Mouse (Mus musculus) limb, embryonic 14.5 days (tissue): Measurements from ENCODE around the gene Cgref1. TPM values are rescaled to one million over a fixed set of nuclear protein-coding genes. Genes with fewer than 3 reads are reported as not detected.

Experiments used
- ATAC-seq: fragments of 200-750 bp; cut with Nextera tagmentation; 2 replicates; pipeline ENCODE4 v1.8.0; 2017; ENCODE audit warnings: low read depth, moderate number of reproducible peaks, moderate TSS enrichment; ENCODE audit not compliant: low FRiP score
- DNase-seq: peaks from one replicate; pipeline ENCODE4 v3.0.0-alpha.2; 2015; ENCODE audit warnings: low spot score
- H3K27ac ChIP-seq: fragments of 300-500 bp; sonication (generic); replicated peaks from 2 replicates; pipeline ENCODE4 v1.5.1; 2014; ENCODE audit warnings: low read depth, mild to moderate bottlenecking, low read length, moderate library complexity, mixed read lengths
- H3K27me3 ChIP-seq: fragments of 300-500 bp; sonication (generic); 2 replicates; pipeline ENCODE4 v1.6.1; 2014; ENCODE audit warnings: low read length, mixed read lengths; ENCODE audit not compliant: control insufficient read depth, insufficient read depth
- H3K36me3 ChIP-seq: fragments of 300-500 bp; sonication (generic); 2 replicates; pipeline ENCODE4 v1.6.1; 2014; ENCODE audit warnings: mild to moderate bottlenecking, low read length, moderate library complexity, mixed read lengths; ENCODE audit not compliant: control insufficient read depth, insufficient read depth
- H3K4me1 ChIP-seq: fragments of 300-500 bp; sonication (generic); 2 replicates; pipeline ENCODE4 v1.6.1; 2014; ENCODE audit warnings: antibody characterized with exemption, low read length, mixed read lengths; ENCODE audit not compliant: control insufficient read depth, insufficient read depth
- H3K4me2 ChIP-seq: fragments of 300-500 bp; sonication (generic); replicated peaks from 2 replicates; pipeline ENCODE4 v1.6.1; 2014; ENCODE audit warnings: low read depth, mild to moderate bottlenecking, low read length, moderate library complexity; ENCODE audit not compliant: severe bottlenecking
- H3K4me3 ChIP-seq: fragments of 300-500 bp; sonication (generic); replicated peaks from 2 replicates; pipeline ENCODE4 v1.5.1; 2014; ENCODE audit warnings: low read length
- H3K9ac ChIP-seq: fragments of 300-500 bp; sonication (generic); 2 replicates; pipeline ENCODE4 v1.6.1; 2014; ENCODE audit warnings: mild to moderate bottlenecking, low read depth, low read length, moderate library complexity; ENCODE audit not compliant: severe bottlenecking
- H3K9me3 ChIP-seq: fragments of 300-500 bp; sonication (generic); 2 replicates; pipeline ENCODE4 v1.6.1; 2016; ENCODE audit warnings: low read length; ENCODE audit not compliant: control insufficient read depth
- POLR2A ChIP-seq: fragments of 200-500 bp; IDR thresholded peaks from 2 replicates; pipeline ENCODE4 v1.8.0; 2012; ENCODE audit warnings: inconsistent platforms, mild to moderate bottlenecking, moderate library complexity, borderline replicate concordance; ENCODE audit not compliant: insufficient read depth, insufficient read length; ENCODE audit errors: extremely low read depth
- WGBS: fragments of 180-500 bp; shearing (Covaris S2); extraction: QIAGEN DNeasy Blood & Tissue Kit; methylation state at CpG from one replicate; pipeline ENCODE4 v1.1.7; 2014; 5-methylcytosine and 5-hydroxymethylcytosine counted together
- polyA plus RNA-seq, 2 experiments: library from polyadenylated mRNA; depleted of rRNA in 1 of 2; stranded (reverse) in 1 of 2; unstranded in 1 of 2; fragments of >200 nt; fragmentation: Nextera tagmentation in 1 of 2; extraction: Ambion mirVana in 1 of 2; gene quantifications; 2 replicates each; pipeline versions ENCODE4 v1.2.1 to v1.2.3; 2012 to 2014

Gene Cgref1
- polyA plus RNA-seq, 2 experiments = 20.9 to 21.5 TPM

DNA sequence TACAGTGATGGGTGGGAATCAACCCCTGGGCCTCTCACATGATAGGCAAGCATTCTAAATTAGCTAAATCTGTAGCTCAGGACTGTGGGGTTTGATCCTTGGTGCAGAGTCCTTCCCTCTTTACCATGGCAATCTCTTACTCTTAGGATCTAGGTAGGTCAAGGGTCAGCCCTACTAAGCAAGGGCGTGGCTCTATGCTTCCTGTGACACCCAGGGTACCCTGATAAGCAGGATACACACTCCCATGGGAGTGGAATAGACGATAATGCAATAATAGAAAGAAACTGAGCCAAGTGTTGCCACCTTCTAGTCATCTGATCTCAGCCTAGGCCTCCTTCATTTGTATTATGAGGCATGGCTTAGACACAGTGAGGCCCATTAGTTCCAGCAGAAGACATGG, 24.0 kb upstream of the Cgref1 start:
- Histone ChIP-seq H3K4me2 (no peak overlapping the region), H3K4me1 (no peaks in the 10 kb centered on the region), H3K9ac (no peak overlapping the region), H3K36me3 (no peaks in the 10 kb centered on the region), H3K9me3 (no peaks in the 10 kb centered on the region), H3K27ac (no peak overlapping the region), H3K27me3 (no peaks in the 10 kb centered on the region), H3K4me3 (no peak overlapping the region)
- TF ChIP-seq POLR2A = no peak
- 74% methylated on average over 2 of the region's 2 CpGs for WGBS
- DNase-seq (no peak), ATAC-seq (no peak)

DNA sequence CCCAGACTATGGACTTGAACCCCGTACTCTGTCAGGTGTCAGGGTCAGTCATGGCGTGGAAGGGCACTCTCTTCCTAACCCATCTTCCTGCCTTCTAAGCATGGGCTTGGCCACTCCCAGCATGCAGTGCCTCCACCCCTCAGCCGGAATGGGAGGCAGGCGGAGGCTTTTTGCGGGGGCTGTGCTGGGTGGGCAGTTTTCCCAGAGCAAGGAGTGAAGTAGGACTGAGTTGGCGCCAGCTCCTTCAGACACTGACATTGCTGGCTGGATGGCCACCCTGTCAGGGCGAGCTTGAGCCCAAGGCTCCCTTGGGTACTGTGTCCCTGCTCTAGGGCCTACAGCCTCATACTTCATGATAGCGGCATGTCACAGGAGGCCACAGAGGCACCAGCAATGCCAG, 23.0 kb upstream of the Cgref1 start, which contains the start of gene Tcf23:
Gene Tcf23, plus strand, starts transcription at position 247 of the 400 bp plus-strand sequence.
- H3K4me1 ChIP-seq = no peaks in the 10 kb centered on the region
- no peaks in the 10 kb centered on the region for H3K27me3 ChIP-seq
- no peak within 1 kb of the TSS for H3K9ac ChIP-seq
- no peak for TF ChIP-seq POLR2A
- no peak for ATAC-seq
- H3K27ac ChIP-seq = no peak within 1 kb of the TSS
- no peaks in the 10 kb centered on the region for H3K36me3 ChIP-seq
- H3K9me3 ChIP-seq = no peaks in the 10 kb centered on the region
- WGBS = 77% methylated on average over 8 of the region's 8 CpGs
- H3K4me3 ChIP-seq = no peak within 1 kb of the TSS
- no peak within 1 kb of the TSS for H3K4me2 ChIP-seq
- no peak for DNase-seq

DNA sequence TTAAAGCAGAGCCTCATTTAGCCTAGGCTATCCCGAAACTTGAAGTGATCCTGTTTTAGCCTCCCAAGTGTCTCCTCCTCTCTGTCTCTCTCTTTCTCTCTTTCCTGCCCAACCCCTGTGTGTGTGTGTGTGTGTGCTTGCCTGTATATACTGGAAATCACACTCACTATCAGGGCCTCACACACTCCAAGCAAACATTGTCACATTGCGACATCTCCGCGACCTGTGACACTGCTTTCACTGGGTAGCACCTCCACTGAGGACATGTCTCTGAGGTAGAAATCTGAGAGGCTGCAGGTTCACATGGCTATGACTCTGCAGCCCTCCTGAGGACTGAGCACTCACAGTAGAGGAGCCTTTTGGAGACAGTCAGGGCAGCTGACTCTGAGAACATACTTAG, 20.8 kb upstream of the Cgref1 start:
- Histone ChIP-seq H3K9me3 (no peaks in the 10 kb centered on the region), H3K9ac (no peak overlapping the region), H3K4me2 (no peak overlapping the region), H3K27me3 (no peaks in the 10 kb centered on the region), H3K27ac (no peak overlapping the region), H3K4me3 (no peak overlapping the region), H3K4me1 (no peaks in the 10 kb centered on the region), H3K36me3 (no peaks in the 10 kb centered on the region)
- TF ChIP-seq POLR2A = no peak
- ATAC-seq = no peak
- 87% methylated on average over 4 of the region's 4 CpGs for WGBS
- DNase-seq = no peak

DNA sequence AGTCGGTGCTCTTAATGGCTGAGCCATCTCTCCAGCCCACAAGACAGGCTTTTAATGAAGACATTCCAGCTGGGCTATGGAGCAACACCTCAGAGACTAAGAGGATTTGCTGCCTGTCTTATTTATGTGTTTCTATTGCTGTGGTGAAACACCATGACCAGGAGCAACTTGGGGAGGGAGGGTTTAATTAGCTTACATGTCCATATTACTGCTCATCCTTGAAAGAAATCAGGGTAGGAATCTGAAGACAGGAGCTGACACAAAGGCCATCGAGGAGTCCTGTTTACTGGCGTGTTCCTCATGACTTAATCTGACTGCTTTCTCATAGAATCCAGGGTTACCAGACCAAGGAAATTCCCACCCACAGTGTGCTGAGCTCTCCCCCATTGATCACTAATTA, 18.5 kb upstream of the Cgref1 start:
- peaks cover under 1% of the 10 kb centered on the region; the same call in 1 of the 2 replicates for H3K36me3 ChIP-seq
- H3K4me1 ChIP-seq = peaks cover 6% of the 10 kb centered on the region
- WGBS = 76% methylated on average over 3 of the region's 3 CpGs
- no peak overlapping the region for H3K4me3 ChIP-seq
- no peaks in the 10 kb centered on the region for H3K9me3 ChIP-seq
- no peak for TF ChIP-seq POLR2A
- no peak overlapping the region for H3K9ac ChIP-seq
- no peak overlapping the region for H3K4me2 ChIP-seq
- no peaks in the 10 kb centered on the region for H3K27me3 ChIP-seq
- ATAC-seq (no peak), DNase-seq (no peak)
- H3K27ac ChIP-seq = no peak overlapping the region

DNA sequence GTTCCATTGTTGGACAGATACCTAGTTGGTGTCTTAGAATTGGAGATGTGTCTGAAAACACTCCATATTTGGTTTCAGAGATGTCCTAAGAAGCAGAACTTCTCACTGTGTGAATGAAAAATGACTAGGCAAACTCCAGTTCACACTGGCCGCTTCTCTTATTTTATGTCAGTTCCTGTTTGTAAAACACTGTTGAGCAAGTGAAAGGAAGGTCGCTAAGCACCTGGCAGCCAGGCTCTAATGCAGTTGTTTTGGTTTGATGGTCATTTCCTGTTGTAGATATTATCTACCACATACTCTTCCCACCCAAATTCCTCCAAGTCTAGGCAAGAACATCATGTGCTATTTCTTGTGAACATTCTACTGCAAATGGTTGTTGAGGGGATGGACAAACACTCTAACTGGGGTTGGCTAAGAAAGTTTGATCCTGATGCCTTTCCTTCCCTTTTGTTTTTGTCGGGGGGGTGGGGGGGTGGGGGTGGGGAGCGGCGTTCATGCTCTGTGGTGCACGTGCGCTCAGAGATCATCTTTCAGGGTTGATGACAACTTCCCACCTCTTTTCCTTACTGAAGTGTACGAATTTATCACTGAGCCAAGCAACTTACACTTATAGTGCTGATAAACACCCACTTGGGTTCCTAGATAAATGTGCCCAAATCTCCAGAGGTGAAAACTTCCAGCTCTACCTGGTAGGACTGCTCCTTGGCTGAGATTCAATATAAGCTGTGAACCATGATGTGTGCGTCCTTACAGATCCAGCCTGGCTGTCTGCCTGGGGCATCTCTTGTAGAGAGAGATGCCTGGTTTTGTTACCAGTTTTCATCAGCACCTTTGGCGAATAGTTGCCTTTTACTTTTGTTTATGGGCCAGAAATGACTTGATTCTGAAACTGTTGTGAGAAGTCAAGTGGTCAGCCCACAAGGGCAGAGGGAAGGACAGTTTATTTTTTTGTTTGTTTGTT, 16.4 kb upstream of the Cgref1 start:
- no peak overlapping the region for H3K9ac ChIP-seq
- no peaks in the 10 kb centered on the region for H3K27me3 ChIP-seq
- TF ChIP-seq POLR2A = no peak
- WGBS = 71% methylated on average over 10 of the region's 10 CpGs
- no peak for DNase-seq
- H3K27ac ChIP-seq = no peak overlapping the region
- peaks cover 19% of the 10 kb centered on the region for H3K4me1 ChIP-seq
- H3K36me3 ChIP-seq = peaks cover 18% of the 10 kb centered on the region
- H3K9me3 ChIP-seq = no peaks in the 10 kb centered on the region
- ATAC-seq = no peak
- no peak overlapping the region for H3K4me2 ChIP-seq
- H3K4me3 ChIP-seq = no peak overlapping the region
